Mouse (Mus musculus) skeletal muscle tissue, adult 2 months (tissue): ENCODE measurements around the gene Emc1.
"Not testable (repeated sequence)": the region's sequence is repeated elsewhere in the genome, so short reads cannot be mapped to it uniquely, and the experiment has no call there.

Experiments
- DNase-seq: peaks from one replicate; pipeline ENCODE4 v3.0.0-alpha.2; 2012; ENCODE audit warnings: low read depth, low spot score

Gene Emc1

GRCm38 (mm10) chr4:139357211-139357610 lies 4.8 kb downstream of the Emc1 start:
- no peak for DNase-seq

- no peak for DNase-seq
Observed at GRCm38 (mm10) chr4:139360761-139361548, 8.6 kb downstream of the Emc1 start.

GRCm38 (mm10) chr4:139367336-139367735 lies 14.9 kb downstream of the Emc1 start:
- DNase-seq: no peak

GRCm38 (mm10) chr4:139368038-139368437 lies 15.7 kb downstream of the Emc1 start:
- no peak for DNase-seq

GRCm38 (mm10) chr4:139373130-139373529 lies 20.7 kb downstream of the Emc1 start:
- no peak for DNase-seq

GRCm38 (mm10) chr4:139373531-139373930 lies 21.1 kb downstream of the Emc1 start:
- DNase-seq: no peak

GRCm38 (mm10) chr4:139379719-139380118 lies 27.3 kb downstream of the Emc1 start:
- no peak for DNase-seq

- peak; percentile 100 for DNase-seq
Observed at GRCm38 (mm10) chr4:139380207-139380748, 27.9 kb downstream of the Emc1 start.

- DNase-seq: peak; percentile 36
Observed at GRCm38 (mm10) chr4:139380775-139381451, 28.5 kb downstream of the Emc1 start.

- DNase-seq: no peak
Observed at GRCm38 (mm10) chr4:139381452-139381845, 29.1 kb downstream of the Emc1 start.

- DNase-seq: no peak
Observed at GRCm38 (mm10) chr4:139382231-139382630, 29.8 kb downstream of the Emc1 start.

GRCm38 (mm10) chr4:139385841-139386240 lies 33.5 kb downstream of the Emc1 start:
- not testable (repeated sequence) for DNase-seq

GRCm38 (mm10) chr4:139386869-139387319 lies 34.5 kb downstream of the Emc1 start:
- DNase-seq: peak; percentile 30

- no peak for DNase-seq
Observed at GRCm38 (mm10) chr4:139389557-139389956, 37.2 kb downstream of the Emc1 start.

- no peak for DNase-seq
Observed at GRCm38 (mm10) chr4:139395431-139395830, 43.0 kb downstream of the Emc1 start.

- DNase-seq: no peak
Observed at GRCm38 (mm10) chr4:139400487-139400886, 48.1 kb downstream of the Emc1 start.

- DNase-seq: no peak
Observed at GRCm38 (mm10) chr4:139403214-139403613, 50.8 kb downstream of the Emc1 start.

- DNase-seq: no peak
Observed at GRCm38 (mm10) chr4:139411351-139411750, 59.0 kb downstream of the Emc1 start.

GRCm38 (mm10) chr4:139417868-139418267 lies 65.5 kb downstream of the Emc1 start:
- no peak for DNase-seq

GRCm38 (mm10) chr4:139421621-139422020 lies 69.2 kb downstream of the Emc1 start:
- DNase-seq: no peak

- no peak for DNase-seq
Observed at GRCm38 (mm10) chr4:139422409-139422808, 70.0 kb downstream of the Emc1 start.

- DNase-seq: no peak
Observed at GRCm38 (mm10) chr4:139423270-139423669, 70.9 kb downstream of the Emc1 start.
